Mouse (Mus musculus) liver (tissue): Measurements from ENCODE around the gene Mmgt2.
"Not testable (repeated sequence)": the region's sequence is repeated elsewhere in the genome, so short reads cannot be mapped to it uniquely, and the experiment has no call there.

ENCODE experiments used
- DNase-seq: peaks from one replicate; pipeline ENCODE4 v3.0.0-alpha.2; 2020; ENCODE audit warnings: mixed read lengths

Gene Mmgt2

DNA sequence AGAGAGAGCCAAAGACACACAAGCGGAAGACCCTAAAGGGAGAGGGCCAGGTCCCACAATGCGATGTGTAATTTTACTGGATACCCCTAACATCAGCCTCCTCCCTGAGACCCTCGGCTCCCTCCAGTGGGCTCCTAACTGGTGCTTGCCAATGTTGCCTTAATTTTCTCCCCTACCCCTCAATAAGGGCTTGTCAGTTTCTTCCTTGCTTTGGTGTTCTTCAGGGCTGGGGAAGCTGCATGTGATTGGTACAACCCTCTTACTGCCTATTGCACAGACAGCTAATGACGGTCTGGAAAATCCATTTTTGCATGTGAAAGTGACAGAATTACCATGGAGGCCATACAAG is 2.0 kb upstream of the Mmgt2 start:
- DNase-seq = no peak

DNA sequence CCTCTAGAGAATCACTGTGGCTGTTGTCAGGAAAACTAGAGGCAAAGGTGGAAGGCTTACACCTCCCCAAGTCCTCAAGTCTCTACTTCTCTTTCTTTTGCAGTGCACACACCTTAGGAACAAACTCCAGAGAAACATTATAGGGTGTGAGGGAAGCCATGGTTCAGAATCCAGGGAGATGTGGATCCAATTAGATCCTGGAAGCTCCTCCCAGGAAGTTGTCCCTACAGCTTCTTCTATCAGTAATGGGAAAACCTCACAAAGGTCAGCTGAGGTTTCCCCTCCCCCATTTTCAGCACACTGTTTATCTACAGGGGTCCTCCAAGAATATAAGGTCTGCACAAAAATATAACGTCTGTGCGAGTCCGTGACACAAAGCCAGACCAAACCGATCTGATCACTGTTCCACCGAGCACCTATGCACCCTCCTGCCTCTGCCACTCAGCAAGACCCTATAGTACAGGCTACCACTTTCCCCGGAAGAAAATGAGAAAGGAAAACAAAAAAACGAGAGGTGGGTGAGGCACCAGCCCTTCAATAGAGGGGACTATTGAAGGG is 1.4 kb upstream of the Mmgt2 start:
- DNase-seq = no peak

DNA sequence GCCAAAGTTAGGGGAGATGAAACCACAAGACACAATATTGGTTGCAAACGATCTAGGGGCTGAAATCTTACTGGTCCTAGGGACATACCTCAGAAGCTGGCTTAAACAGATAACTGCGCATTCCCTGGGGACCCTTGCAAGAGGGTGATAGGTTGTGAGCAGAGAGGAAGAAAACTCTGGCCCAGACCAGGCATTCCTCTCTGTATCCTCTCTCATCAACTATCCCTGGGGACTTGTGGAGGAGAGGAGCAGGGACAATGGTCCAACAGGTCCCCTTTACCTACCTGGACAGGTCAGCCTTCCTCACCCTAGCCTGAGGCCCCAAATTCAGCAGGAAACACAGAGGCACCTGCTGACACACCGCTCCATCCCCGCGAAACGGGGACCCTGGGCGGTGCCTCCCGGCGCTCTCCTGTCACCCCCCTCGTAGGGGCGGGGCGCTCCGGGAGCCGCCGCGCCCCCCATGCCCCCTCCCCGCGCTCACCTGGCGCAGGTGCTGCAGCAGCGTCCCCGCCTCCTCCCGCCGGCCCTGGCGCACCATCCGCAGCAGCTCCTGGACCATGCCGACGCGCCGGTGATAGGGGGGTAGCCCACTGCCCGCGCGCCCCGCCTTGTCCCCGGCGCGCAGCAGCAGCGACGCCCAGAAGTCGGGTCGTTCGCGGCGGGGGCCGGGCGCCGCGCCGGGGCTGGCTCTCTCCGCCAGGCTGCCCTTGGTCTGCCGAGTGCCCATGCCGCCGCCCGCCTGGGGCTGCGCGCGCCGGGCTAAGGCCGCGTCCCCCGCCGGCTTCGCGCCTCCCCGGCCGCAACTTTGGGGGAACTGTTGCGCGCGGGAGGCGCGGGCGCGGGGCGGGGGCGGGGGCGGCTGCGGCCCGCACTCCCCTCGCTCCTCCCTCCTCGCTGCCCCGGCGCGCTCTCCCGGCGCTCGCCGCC is 538 bp upstream of the Mmgt2 start, which contains the start of gene Lrrc75a:
Gene Lrrc75a (minus strand): TSS at position 863 of the 930 bp plus-strand sequence.
- DNase-seq = no peak

DNA sequence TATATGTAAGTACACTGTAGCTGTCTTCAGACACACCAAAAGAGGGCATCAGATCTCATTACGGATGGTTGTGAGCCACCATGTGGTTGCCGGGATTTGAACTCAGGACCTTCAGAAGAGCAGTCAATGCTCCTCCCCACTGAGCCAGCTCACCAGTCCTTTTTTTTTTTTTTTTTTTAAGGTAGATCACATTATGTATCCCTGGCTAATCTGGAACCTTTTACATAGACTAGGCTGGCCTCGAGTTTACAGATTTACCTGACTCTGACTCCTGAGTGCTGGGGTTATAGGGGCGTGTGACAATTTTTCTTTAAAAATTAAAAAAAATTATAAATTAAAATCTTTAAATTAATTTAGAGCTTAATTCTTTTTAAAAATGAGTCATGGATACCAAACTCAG is 1.3 kb downstream of the Mmgt2 start:
- DNase-seq = not testable (repeated sequence)

DNA sequence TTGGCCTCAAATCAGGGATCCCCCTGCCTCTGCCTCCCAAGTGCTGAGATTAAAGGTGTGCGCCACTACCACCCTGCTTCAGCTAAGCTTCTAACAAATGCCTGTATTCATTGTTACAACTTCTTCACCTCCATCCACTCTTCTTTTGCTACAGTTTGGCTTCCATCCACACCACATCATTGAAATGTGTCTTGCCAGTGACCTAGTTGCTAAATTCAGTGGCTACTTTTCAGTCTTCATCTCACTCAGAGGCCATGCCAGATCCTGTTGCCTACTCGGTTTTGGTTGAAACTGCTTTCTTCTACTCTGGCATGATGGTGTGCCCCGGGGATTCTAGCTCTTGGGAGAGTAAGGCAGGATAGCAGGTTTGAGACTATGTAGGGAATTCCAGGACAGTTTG is 3.1 kb downstream of the Mmgt2 start:
- no peak for DNase-seq

DNA sequence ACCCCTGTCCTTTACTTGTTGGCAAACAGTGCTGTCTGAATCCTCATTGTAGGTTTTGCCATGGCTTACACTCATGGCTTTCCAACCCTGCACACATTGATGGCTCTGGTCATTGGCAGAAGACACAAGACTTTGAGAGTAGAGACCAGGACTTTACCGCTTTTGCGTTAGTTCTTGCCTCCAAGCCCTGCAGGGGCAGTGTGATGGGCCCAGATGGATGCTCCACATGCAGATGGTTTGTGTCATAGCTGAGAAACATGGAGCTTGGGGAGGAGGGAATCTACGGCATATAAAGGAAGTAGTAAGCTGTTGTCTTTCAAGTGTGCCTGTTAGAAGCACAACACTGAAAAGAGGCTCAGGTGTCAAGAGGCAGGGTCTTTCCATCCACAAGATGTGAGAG is 3.6 kb downstream of the Mmgt2 start:
- no peak for DNase-seq

DNA sequence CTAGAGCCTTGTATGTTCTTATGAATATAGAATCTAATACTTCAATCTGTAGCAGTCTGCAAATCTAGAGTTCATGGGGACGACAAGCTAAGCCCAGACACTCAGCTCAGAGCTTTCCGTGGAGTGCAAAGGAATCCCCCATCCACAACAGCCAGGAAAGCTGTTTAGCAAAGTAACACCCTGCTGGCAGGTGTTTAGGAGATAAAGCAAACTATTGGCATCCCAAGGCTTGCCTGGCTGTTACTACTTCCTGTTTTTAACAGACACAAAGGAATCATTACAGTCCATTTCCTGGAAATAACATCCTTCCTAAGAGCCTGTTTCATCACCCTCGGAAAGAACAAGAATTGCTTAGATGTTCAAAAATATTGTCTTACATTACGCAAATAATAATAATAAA is 12.4 kb downstream of the Mmgt2 start:
- DNase-seq = no peak

DNA sequence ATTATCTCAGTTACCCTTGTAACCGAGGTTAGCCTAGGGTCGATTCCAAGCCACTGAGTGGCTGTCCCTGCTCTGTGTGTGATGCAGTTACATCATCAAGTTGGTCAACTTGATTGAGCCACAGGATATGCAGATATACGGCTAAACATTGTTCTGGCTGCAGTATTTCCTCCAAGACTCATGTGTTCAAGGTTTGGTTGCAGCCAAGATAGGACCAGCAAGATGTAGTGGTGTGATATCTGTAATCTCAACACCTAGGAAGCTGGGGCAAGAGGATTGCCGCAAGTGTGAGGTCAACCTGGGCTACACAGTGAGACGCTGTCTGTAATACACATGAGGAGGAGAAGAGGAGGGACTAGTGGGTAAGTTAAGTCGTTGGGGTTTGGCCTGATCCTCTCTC is 15.8 kb downstream of the Mmgt2 start:
- DNase-seq = no peak

DNA sequence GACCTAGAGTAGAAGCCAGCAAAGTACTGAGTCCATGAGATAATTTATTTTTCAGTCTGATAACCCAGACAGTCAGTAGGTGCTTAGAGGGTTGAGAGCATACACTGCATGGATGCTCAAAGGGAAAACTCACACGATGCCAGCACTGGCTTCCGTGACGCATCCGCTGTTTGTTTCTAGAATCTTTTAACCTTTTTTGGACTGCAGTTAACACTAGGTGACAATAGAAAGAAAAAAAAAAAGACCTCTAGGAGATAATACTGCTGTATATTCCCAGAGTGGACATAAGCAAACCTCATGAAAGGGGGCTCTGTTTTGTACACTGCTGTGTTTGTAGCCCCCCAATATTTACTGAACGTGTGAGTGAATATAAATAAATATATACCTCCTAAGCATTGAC is 20.5 kb downstream of the Mmgt2 start:
- no peak for DNase-seq

DNA sequence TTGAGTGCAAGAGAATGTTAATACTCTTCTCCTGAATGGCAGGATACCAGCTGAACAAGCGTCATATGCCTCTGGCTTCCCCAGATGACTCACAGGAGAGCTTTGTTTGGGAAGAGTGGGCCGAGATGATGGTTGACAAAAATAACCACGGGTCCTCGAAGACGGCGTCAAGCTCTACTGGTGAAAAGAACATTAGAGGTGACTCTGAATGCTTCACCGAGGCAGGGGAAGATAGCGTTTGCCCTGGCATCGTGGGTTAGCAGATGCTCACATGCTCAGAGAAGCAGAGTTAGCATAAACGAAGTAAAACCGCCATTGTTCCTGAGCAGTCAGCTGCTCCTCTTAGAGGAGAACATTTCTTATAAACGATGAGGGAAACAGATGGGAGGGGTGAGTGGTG is 21.0 kb downstream of the Mmgt2 start:
- DNase-seq = no peak

DNA sequence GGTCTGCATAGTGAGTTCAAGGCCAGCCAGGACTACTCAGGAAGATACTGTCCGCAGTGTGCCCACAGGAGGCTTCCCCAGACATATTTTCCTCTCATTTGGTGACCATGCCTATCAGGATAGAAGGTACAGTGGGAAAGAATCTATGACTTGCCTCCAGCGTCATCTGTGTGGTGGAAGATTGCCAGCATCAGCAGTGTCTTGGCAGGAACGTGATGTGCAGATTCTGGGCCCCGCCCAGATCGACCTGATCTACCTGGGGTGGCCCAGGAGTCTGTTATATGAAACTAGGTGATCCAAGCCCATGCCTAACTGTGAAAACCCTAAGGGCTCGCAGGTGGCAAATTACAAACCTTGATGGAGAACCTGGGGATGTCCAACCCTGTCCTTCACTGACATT is 21.5 kb downstream of the Mmgt2 start:
- DNase-seq = no peak

DNA sequence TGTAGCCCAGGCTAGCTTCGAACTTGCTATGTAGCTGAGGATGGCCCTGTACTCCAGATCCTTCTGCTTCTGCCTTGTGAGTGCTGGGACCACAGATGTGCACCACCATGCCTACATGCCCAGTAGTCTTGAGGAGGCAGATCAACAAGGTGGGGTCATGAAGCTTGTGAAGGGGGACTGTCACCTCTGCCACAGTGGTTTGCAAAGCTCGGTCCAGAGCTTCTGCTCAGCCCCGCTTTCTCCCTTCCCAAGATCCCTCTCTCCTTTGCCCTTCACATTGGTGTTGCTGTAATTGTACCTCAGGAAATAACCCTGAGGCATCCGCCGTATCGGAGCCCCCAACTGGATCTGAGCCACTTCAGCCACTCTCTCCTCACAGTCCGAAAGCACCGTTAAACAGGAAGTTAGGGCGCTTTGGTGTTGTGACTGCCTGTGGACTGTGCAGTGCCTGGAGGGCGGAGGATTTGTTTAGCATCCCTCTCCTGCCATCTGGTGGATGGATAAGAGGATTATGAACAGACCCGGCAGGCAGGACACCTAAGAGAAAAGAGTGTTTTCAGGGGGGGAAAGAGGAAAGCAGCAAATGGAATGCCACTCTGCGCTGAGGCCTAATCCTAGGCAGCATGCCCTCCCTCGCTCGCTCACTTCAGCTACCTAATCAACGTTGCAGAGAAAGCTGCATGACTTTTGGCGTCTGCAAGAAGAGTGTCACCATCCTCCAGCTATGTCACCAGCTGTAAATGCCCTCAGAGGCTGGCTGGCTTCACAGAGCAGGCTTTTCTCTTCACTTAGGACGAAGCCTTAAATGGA is 27.2 kb downstream of the Mmgt2 start:
- DNase-seq = peak; percentile 63

DNA sequence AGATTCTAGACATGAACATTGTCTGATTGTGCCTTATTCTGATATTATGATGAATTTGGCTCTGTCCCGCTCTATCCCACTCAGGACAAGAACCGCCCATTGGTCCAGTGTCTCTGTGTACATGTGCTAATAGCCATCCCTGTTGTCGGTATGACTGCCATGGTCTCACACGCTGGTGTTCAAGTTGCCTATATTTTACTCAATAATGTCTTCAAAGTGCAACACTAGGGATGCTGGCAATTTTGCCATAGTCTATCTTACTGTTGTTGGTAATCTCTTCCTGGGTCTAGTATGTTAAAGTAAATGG is 27.8 kb downstream of the Mmgt2 start:
- DNase-seq = no peak

DNA sequence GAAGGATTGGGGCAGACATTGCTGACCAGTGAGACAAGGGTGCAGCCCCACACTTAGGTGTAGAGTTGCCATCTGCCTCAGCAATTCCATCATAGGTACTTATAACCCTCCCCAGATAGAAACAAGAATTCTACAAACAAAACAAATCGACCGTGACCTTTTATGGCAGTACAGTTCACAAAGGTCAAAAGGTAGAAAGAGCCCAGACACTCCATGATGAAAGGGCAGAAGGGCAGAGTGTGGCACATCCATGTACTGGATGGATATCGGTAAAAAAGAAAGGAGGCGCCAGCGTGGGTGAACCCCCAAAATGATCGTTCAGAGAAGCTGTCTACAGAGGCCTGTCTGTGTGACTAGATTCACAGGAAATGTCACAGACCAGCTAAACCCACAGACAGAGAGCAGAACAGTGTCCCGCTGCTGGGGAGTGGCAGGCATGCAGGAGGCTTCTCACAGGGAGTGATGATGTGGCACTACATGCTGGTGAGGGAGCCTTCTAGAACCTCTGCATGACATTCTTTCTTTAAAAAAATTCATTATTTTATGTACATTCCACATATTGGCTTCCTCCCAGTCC is 30.4 kb downstream of the Mmgt2 start:
- no peak for DNase-seq

DNA sequence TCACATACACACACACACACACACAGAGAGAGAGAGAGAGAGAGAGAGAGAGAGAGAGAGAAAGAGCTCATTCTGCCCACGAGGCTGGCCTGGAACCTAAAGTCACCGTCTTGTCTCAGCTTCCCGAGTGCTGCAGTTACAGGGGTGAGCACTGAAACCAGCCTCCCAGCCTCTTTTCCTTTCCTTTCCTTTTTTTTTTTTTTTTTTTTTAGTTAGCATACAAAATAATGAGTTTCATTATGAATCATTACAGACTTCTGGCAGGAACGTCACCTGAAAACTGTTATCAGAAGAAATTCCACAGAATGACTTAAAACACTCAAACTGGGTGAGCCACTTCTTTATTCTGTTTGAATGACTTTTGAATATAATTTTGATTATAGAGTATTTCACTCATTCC is 31.5 kb downstream of the Mmgt2 start:
- no peak for DNase-seq

DNA sequence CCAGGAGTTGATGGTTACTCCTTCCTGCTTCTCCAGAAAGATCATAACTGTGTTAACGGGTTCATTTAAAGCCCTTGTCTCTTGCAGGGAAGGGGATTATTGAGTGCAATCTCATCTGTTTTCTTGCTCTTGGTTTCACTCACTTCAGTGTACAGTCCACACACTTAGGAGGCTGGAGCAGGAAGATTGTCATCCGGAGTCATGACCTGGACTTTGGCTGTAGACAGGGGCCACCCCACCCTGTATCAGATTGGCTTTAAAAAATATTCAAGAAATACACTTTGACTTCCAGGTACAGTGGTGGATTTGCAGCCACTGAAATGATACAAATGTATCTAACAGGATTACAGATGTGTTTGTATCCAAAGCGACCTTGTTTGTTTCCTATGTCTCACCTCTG is 43.1 kb downstream of the Mmgt2 start:
- DNase-seq = no peak

DNA sequence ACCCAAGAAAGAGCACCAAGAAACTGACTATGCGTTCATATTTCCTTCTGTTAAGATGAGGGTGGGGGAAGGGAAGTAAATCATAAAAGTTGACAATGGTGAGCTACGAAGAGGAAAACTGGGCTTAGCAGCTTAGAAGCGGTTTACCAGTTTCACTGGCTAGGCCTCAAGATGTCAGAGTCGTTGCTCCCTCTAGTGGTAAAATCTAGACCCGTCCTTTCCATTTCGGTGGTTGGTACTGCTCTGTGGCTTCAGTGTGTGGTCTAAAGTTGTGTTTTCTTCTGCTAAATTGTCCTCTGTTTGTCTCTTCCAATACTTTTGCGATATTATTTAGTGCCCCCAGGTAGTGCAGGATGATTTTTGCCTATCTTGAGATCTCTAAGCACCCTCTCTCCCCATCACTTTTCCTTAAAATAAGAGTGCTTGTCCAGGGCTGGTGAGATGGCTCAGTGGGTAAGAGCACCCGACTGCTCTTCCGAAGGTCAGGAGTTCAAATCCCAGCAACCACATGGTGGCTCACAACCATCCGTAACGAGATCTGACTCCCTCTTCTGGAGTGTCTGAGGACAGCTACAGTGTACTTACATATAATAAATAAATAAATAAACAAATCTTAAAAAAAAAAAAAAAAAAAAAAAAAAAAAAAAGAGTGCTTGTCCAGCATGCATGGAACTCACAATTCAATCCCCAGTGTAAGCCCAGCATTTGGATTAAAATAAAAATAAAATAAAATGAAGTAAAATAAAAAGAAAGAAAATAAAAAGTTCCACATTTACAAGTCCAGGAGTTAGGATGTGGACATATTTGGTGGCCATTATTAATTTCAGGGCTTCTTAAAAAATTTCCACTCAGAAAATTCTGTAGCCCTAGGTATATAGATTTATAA is 45.1 kb downstream of the Mmgt2 start:
- DNase-seq = peak; percentile 24

DNA sequence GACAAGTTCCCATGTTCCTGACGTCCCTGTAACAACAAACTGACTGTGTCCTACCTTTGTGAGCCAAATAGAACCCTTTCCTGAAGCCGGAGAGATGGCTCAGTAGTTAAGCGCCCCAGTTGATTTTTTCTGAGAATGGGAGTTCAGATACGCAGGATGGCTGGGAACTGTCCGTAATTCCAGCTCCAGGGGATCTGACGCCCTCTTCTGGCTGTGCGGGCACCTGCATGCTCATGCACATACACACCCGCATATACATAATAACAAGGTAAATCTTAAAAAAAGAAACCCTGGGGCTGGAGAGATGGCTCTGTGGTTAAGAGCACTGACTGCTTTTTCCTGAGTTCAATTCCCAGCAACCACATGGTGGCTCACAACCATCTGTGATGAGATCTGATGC is 46.7 kb downstream of the Mmgt2 start:
- DNase-seq = no peak

DNA sequence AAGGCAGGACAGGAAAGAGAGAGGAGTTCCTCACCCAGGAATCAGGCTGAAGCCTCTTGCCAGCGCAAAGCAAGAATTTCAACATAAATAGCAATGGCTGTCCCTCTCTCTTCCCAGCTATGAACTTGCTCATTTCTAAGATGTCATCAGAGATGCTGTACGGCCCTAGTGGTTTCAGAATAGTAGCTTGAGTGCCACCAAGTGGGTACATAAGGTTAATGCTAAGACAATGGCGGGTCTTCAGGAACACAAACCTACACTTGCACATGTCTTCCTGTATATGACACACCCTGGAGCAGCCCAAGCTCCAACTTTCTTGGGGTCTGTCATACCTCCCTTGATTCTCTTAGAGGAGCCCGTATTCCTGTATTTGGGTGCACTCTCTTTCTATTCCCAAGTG is 51.3 kb downstream of the Mmgt2 start:
- no peak for DNase-seq

DNA sequence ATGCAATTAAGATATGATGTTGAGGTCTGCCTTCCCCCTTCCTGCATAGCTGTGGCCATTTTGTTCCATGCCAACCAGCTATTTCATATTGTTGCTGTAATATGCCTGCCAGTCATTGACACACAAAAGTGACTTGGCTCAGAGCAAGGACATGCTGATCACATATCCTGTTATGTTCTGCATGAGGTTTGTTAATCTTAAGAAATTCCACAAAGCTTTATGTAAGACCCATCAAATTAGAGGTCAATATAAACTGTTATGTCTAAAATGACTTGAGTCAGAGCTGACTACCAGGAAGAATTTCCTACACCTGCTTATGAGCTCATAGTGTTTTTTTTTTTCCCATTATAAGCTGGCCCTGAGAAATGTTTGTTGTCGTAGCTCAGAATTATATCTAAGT is 52.8 kb downstream of the Mmgt2 start:
- DNase-seq = no peak

DNA sequence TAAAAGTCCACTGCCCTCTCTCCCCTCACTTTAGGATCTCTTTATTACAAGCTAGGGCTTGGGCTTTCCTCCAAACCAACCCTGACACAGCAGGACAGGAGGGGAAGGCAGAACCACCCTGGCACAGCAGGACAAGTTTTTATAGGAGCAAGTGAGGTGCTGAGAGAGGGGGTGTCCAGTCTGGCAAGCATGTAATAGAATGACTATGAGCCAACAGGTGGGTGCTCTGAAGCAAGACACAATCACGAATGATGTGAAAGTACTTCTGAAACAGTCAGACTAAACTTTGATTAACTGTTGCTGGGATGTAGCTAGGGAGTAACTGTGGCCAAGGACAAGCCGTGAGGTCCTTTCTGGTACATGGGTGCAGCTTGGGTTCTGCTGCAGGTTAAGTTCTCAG is 57.7 kb downstream of the Mmgt2 start:
- DNase-seq = no peak

DNA sequence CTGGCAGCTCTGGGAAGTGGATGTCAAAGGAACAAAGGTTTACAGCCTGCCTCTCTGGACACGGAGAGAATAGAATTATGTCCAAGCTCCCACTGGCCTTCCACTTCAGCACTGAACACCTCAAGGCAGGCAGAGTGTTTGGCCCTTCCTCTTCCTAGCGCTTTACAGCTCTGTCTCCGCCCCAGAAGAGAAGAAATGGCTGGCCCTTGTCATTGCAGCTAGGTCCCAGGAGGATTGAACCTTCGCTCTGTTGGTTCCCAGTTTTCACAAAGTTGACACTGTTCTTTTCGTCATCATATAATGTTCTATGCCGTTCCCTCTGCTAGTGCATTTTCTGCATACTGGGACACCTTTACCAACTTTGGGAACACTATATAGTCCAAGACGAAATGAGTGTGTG is 59.8 kb downstream of the Mmgt2 start:
- DNase-seq = no peak

DNA sequence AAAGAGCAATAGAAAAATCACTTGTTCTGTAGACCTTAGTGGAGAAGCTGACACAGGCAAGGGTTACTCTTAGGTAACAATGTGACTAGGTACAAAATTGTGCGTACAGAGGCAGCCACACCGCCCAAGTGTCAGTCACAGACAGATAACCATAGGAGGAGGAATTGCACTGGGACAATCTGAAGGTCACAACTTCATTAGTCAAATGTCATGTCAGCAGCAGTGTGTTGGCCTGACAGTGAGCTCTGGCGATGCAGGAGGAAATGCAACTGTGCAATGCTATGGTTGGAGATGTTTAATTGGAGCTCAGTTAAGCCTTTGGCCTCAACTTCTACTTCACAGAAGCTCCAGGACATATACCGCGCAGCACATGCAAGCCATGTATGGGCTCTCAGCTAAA is 62.2 kb downstream of the Mmgt2 start:
- no peak for DNase-seq
